16 mouse cellular contexts compared by ENCODE assay signal in the genomic region with DNA sequence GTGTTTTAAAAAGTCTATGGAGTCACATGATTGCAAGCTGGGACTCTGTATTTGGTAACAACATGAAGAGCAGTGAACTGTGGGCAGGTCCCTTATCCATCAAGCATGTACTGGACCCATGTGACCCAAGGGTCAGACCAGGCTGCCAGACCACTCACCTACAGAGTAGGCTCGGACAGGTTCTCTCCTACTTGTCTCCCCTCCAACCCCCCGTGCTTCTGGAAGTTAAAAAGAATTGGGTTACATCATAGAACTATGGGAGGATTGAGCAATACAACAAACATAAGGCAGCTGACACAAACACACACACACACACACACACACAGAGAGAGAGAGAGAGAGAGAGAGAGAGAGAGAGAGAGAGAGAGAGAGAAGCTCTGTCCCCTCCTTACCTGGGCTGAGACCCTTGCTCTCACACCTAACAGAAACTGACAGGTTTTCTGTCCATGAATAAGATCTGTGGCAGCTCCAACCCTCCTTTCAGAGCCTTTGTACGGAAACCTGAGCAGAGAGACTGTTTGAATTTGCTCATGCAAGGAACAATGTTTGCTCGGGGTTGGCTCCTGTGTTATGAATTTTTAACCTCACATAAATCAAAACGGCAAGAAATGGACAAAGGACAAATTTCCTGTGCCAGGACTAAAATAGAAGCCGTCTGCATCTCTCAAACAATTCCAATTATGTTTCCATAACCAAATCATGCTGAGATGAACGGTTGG.
DNase-seq lines count a peak whose midpoint lies in the region; ATAC-seq and TF ChIP-seq lines count a peak whose summit lies in the region.
"Had no signal": no experiment of that assay in that cellular context is flagged by ENCODE, and none has a peak within 500 bp of the region (broad histone marks: within the 10 kb centered on the region; RNA-seq: fewer than 3 reads in every experiment).

No protein-coding gene starts in this region.

- WGBS in embryonic facial prominence, embryonic 14.5 days, result 36% methylated on average over 7 of the region's 7 CpGs
- WGBS in embryonic facial prominence, embryonic 10.5 days, result 76% methylated on average over 7 of the region's 7 CpGs
- WGBS in kidney, embryonic 15.5 days, result 36% methylated on average over 7 of the region's 7 CpGs
- WGBS in midbrain, embryonic 14.5 days, result 74% methylated on average over 7 of the region's 7 CpGs
- WGBS in midbrain, embryonic 15.5 days, result 64% methylated on average over 7 of the region's 7 CpGs
- WGBS in stomach, postnatal 0 days, result 9% methylated on average over 7 of the region's 7 CpGs

- no peak for ATAC-seq in embryonic facial prominence, embryonic 14.5 days (ENCODE audit: low read depth)
- no peak for ATAC-seq in kidney, embryonic 15.5 days (replicated peaks; ENCODE audit: low FRiP score)
- ATAC-seq in midbrain, embryonic 14.5 days (ENCODE audit: low FRiP score, low TSS enrichment), result no peak
- ATAC-seq in midbrain, embryonic 15.5 days (replicated peaks), result no peak
- peak; percentile 63 for ATAC-seq in stomach, postnatal 0 days (ENCODE audit: low FRiP score, low TSS enrichment)
- no peak for ATAC-seq in megakaryocyte-erythroid progenitor cell, adult 5-6 weeks (replicated peaks; ENCODE audit: low FRiP score, low TSS enrichment, poor library complexity, severe bottlenecking)
- ATAC-seq: midbrain, embryonic 16.5 days had no signal

- no peaks in the 10 kb centered on the region for H3K36me3 ChIP-seq in embryonic facial prominence, embryonic 14.5 days (ENCODE audit: control insufficient read depth, insufficient read depth, low read length)
- H3K36me3 ChIP-seq in embryonic facial prominence, embryonic 10.5 days (replicated peaks), result no peaks in the 10 kb centered on the region
- H3K36me3 ChIP-seq in kidney, embryonic 15.5 days, result no peaks in the 10 kb centered on the region
- H3K36me3 ChIP-seq in midbrain, embryonic 14.5 days (ENCODE audit: control insufficient read depth, insufficient read depth, low read length), result no peaks in the 10 kb centered on the region
- no peaks in the 10 kb centered on the region for H3K36me3 ChIP-seq in midbrain, embryonic 15.5 days (replicated peaks)
- H3K36me3 ChIP-seq in stomach, postnatal 0 days (ENCODE audit: control insufficient read depth, insufficient read depth, low read length), result no peaks in the 10 kb centered on the region
- H3K36me3 ChIP-seq: liver, embryonic 15.5 days had no signal

- no peak overlapping the region for H3K4me3 ChIP-seq in embryonic facial prominence, embryonic 14.5 days (ENCODE audit: low read depth, low read length)
- H3K4me3 ChIP-seq in embryonic facial prominence, embryonic 10.5 days, result no peak overlapping the region
- no peak overlapping the region for H3K4me3 ChIP-seq in kidney, embryonic 15.5 days (replicated peaks)
- no peak overlapping the region for H3K4me3 ChIP-seq in midbrain, embryonic 14.5 days (replicated peaks; ENCODE audit: low read depth, low read length)
- no peak overlapping the region for H3K4me3 ChIP-seq in midbrain, embryonic 15.5 days
- no peak overlapping the region for H3K4me3 ChIP-seq in stomach, postnatal 0 days (ENCODE audit: low read depth, low read length)
- H3K4me3 ChIP-seq: heart, adult 2 months; liver, embryonic 15.5 days had no signal

- no peak for TF ChIP-seq CTCF in stomach, postnatal 0 days (IDR thresholded peaks at IDR 0.05; ENCODE audit: low read depth)

- TF ChIP-seq EP300 in stomach, postnatal 0 days (optimal IDR thresholded peaks at IDR 0.05), result no peak

- H3K27ac ChIP-seq in embryonic facial prominence, embryonic 14.5 days (replicated peaks; ENCODE audit: low read depth, low read length), result no peak overlapping the region
- H3K27ac ChIP-seq in embryonic facial prominence, embryonic 10.5 days (replicated peaks), result no peak overlapping the region
- H3K27ac ChIP-seq in kidney, embryonic 15.5 days, result 0 out of 2 replicates have a peak overlapping the region, but pooled peaks have one; percentile 48
- H3K27ac ChIP-seq in midbrain, embryonic 14.5 days (replicated peaks; ENCODE audit: low read depth, low read length), result no peak overlapping the region
- no peak overlapping the region for H3K27ac ChIP-seq in midbrain, embryonic 15.5 days
- H3K27ac ChIP-seq in stomach, postnatal 0 days (replicated peaks), result peak overlapping the region; percentile 25; the same call in 1 of the 2 replicates
- H3K27ac ChIP-seq: heart, adult 2 months; liver, embryonic 15.5 days had no signal

- no peaks in the 10 kb centered on the region for H3K4me1 ChIP-seq in embryonic facial prominence, embryonic 14.5 days (ENCODE audit: control insufficient read depth, insufficient read depth, low read length)
- peaks cover 11% of the 10 kb centered on the region for H3K4me1 ChIP-seq in embryonic facial prominence, embryonic 10.5 days
- 0 out of 2 replicates have a peak, but pooled peaks cover 12% of the 10 kb centered on the region for H3K4me1 ChIP-seq in kidney, embryonic 15.5 days
- H3K4me1 ChIP-seq in midbrain, embryonic 14.5 days (ENCODE audit: control insufficient read depth, insufficient read depth, low read length), result no peaks in the 10 kb centered on the region
- no peaks in the 10 kb centered on the region for H3K4me1 ChIP-seq in midbrain, embryonic 15.5 days
- H3K4me1 ChIP-seq in stomach, postnatal 0 days (replicated peaks; ENCODE audit: control insufficient read depth, insufficient read depth), result no peaks in the 10 kb centered on the region
- H3K4me1 ChIP-seq: liver, embryonic 15.5 days had no signal

- H3K9me3 ChIP-seq in embryonic facial prominence, embryonic 14.5 days (ENCODE audit: control insufficient read depth, low read length), result no peaks in the 10 kb centered on the region
- no peaks in the 10 kb centered on the region for H3K9me3 ChIP-seq in embryonic facial prominence, embryonic 10.5 days
- no peaks in the 10 kb centered on the region for H3K9me3 ChIP-seq in kidney, embryonic 15.5 days (replicated peaks)
- no peaks in the 10 kb centered on the region for H3K9me3 ChIP-seq in midbrain, embryonic 14.5 days (ENCODE audit: control insufficient read depth, low read length)
- no peaks in the 10 kb centered on the region for H3K9me3 ChIP-seq in midbrain, embryonic 15.5 days
- no peaks in the 10 kb centered on the region for H3K9me3 ChIP-seq in stomach, postnatal 0 days (ENCODE audit: control insufficient read depth, low read length)
- H3K9me3 ChIP-seq: liver, embryonic 15.5 days had no signal

- H3K9ac ChIP-seq in embryonic facial prominence, embryonic 14.5 days (ENCODE audit: low read depth, low read length), result no peak overlapping the region
- H3K9ac ChIP-seq in kidney, embryonic 15.5 days, result no peak overlapping the region
- H3K9ac ChIP-seq in midbrain, embryonic 14.5 days (replicated peaks; ENCODE audit: low read length), result no peak overlapping the region
- H3K9ac ChIP-seq in midbrain, embryonic 15.5 days, result no peak overlapping the region
- H3K9ac ChIP-seq in stomach, postnatal 0 days (ENCODE audit: low read length), result no peak overlapping the region
- H3K9ac ChIP-seq: liver, embryonic 15.5 days had no signal

- peak; percentile 45 for DNase-seq in embryonic facial prominence, embryonic 14.5 days (ENCODE audit: low spot score)
- DNase-seq in embryonic facial prominence, embryonic 10.5 days (ENCODE audit: low spot score), result no peak
- no peak for DNase-seq in kidney, adult 18-20 months
- peak; percentile 17 for DNase-seq in midbrain, embryonic 14.5 days
- no peak for DNase-seq in stomach, postnatal 0 days (ENCODE audit: low spot score)
- DNase-seq: adrenal gland, postnatal 25 days; cerebellum, adult 18-20 months; heart, adult 2 months; heart, postnatal 36 days; right cerebral cortex, adult 18-20 months; thymus, postnatal 14 days had no signal

- no peak overlapping the region for H3K4me2 ChIP-seq in embryonic facial prominence, embryonic 14.5 days (ENCODE audit: low read depth, low read length)
- no peak overlapping the region for H3K4me2 ChIP-seq in kidney, embryonic 15.5 days
- H3K4me2 ChIP-seq in midbrain, embryonic 14.5 days (ENCODE audit: low read length), result no peak overlapping the region
- no peak overlapping the region for H3K4me2 ChIP-seq in midbrain, embryonic 15.5 days
- 0 out of 2 replicates have a peak overlapping the region, but pooled peaks have one; percentile 11 for H3K4me2 ChIP-seq in stomach, postnatal 0 days (replicated peaks; ENCODE audit: low read depth)
- H3K4me2 ChIP-seq: liver, embryonic 15.5 days had no signal

- H3K27me3 ChIP-seq in embryonic facial prominence, embryonic 14.5 days (replicated peaks; ENCODE audit: control insufficient read depth, insufficient read depth, low read length), result no peaks in the 10 kb centered on the region
- H3K27me3 ChIP-seq in embryonic facial prominence, embryonic 10.5 days (replicated peaks; ENCODE audit: low read depth, poor library complexity, severe bottlenecking), result no peaks in the 10 kb centered on the region
- H3K27me3 ChIP-seq in kidney, embryonic 15.5 days, result no peaks in the 10 kb centered on the region
- no peaks in the 10 kb centered on the region for H3K27me3 ChIP-seq in midbrain, embryonic 14.5 days (ENCODE audit: control insufficient read depth, insufficient read depth, low read length)
- no peaks in the 10 kb centered on the region for H3K27me3 ChIP-seq in midbrain, embryonic 15.5 days (replicated peaks)
- H3K27me3 ChIP-seq in stomach, postnatal 0 days (ENCODE audit: control insufficient read depth, insufficient read depth, low read length), result no peaks in the 10 kb centered on the region
- H3K27me3 ChIP-seq: liver, embryonic 15.5 days had no signal

Comparison
In these comparisons a context has a peak if more than half of its experiments do, and no peak if none do; other contexts are left out.
1. DNase-seq: peak in embryonic facial prominence, embryonic 14.5 days (single experiment) and midbrain, embryonic 14.5 days (single experiment); none in embryonic facial prominence, embryonic 10.5 days (single experiment), kidney, adult 18-20 months (single experiment) and stomach, postnatal 0 days (single experiment).
2. H3K27ac ChIP-seq: peak in kidney, embryonic 15.5 days (single experiment) and stomach, postnatal 0 days (single experiment); none in embryonic facial prominence, embryonic 14.5 days (single experiment), embryonic facial prominence, embryonic 10.5 days (single experiment), midbrain, embryonic 14.5 days (single experiment) and midbrain, embryonic 15.5 days (single experiment).